In genomic region chr10:59570360-59570759, GRCm38 (mm10) we compare ENCODE assay signal across 20 mouse cellular contexts. TPM values are rescaled to one million over a fixed set of nuclear protein-coding genes. Genes with fewer than 3 reads are reported as not detected.
DNase-seq lines count a peak whose midpoint lies in the region; ATAC-seq and TF ChIP-seq lines count a peak whose summit lies in the region.
"Had no signal": no experiment of that assay in that cellular context is flagged by ENCODE, and none has a peak within 500 bp of the region (broad histone marks: within the 10 kb centered on the region; RNA-seq: fewer than 3 reads in every experiment).

No protein-coding gene starts in this region.

- no peaks in the 10 kb centered on the region for H3K4me1 ChIP-seq in heart, postnatal 0 days (ENCODE audit: control insufficient read depth, insufficient read depth)
- peaks cover 37% of the 10 kb centered on the region for H3K4me1 ChIP-seq in liver, embryonic 13.5 days (replicated peaks)
- 0 out of 2 replicates have a peak, but pooled peaks cover 1% of the 10 kb centered on the region for H3K4me1 ChIP-seq in forebrain, embryonic 11.5 days (replicated peaks; ENCODE audit: control insufficient read depth, insufficient read depth, low read length)
- H3K4me1 ChIP-seq: hindbrain, embryonic 15.5 days had no signal

- peaks cover 17% of the 10 kb centered on the region for H3K9me3 ChIP-seq in heart, postnatal 0 days (replicated peaks; ENCODE audit: control insufficient read depth, low read length)
- H3K9me3 ChIP-seq in liver, embryonic 13.5 days (replicated peaks) = no peaks in the 10 kb centered on the region
- H3K9me3 ChIP-seq in forebrain, embryonic 11.5 days (ENCODE audit: control insufficient read depth, low read length) = peaks cover 2% of the 10 kb centered on the region; the same call in 1 of the 2 replicates

- TF ChIP-seq EP300 in heart, postnatal 0 days (IDR thresholded peaks at IDR 0.05; ENCODE audit: low read depth) = no peak

- intact Hi-C loops in heart, postnatal 10 days (cut with DNase I) = no loop called here

- H3K27ac ChIP-seq in heart, postnatal 0 days (ENCODE audit: low read depth) = peak overlapping the region; percentile 12; the same call in 1 of the 2 replicates
- H3K27ac ChIP-seq in liver, embryonic 13.5 days = 0 out of 2 replicates have a peak overlapping the region, but pooled peaks have one; percentile 64
- no peak overlapping the region for H3K27ac ChIP-seq in forebrain, embryonic 11.5 days (ENCODE audit: low read depth, low read length)
- H3K27ac ChIP-seq: hindbrain, embryonic 15.5 days; midbrain, embryonic 10.5 days had no signal

- no peaks in the 10 kb centered on the region for H3K36me3 ChIP-seq in heart, postnatal 0 days (replicated peaks; ENCODE audit: control insufficient read depth, insufficient read depth, low read length)
- no peaks in the 10 kb centered on the region for H3K36me3 ChIP-seq in liver, embryonic 13.5 days
- no peaks in the 10 kb centered on the region for H3K36me3 ChIP-seq in forebrain, embryonic 11.5 days (ENCODE audit: control insufficient read depth, insufficient read depth, low read length)
- H3K36me3 ChIP-seq: hindbrain, embryonic 15.5 days had no signal

- ATAC-seq in heart, postnatal 0 days (ENCODE audit: insufficient read depth, low read depth) = no peak
- ATAC-seq in CD4-positive, CD25-positive, alpha-beta regulatory T cell, adult 4 months = peak; percentile 67
- no peak for ATAC-seq in liver, embryonic 13.5 days (ENCODE audit: low read depth)
- ATAC-seq in forebrain, embryonic 11.5 days (replicated peaks; ENCODE audit: low FRiP score) = no peak

- H3K9ac ChIP-seq in heart, postnatal 0 days (replicated peaks; ENCODE audit: low read depth, low read length) = no peak overlapping the region
- no peak overlapping the region for H3K9ac ChIP-seq in liver, embryonic 13.5 days
- H3K9ac ChIP-seq in forebrain, embryonic 11.5 days (ENCODE audit: low read length) = no peak overlapping the region
- H3K9ac ChIP-seq: hindbrain, embryonic 15.5 days had no signal

- H3K4me3 ChIP-seq in heart, postnatal 0 days (ENCODE audit: low read depth, low read length) = no peak overlapping the region
- no peak overlapping the region for H3K4me3 ChIP-seq in liver, embryonic 13.5 days (replicated peaks)
- no peak overlapping the region for H3K4me3 ChIP-seq in forebrain, embryonic 11.5 days (ENCODE audit: low read depth, low read length)
- H3K4me3 ChIP-seq: hindbrain, embryonic 15.5 days; midbrain, embryonic 10.5 days; myocyte had no signal

- no peak overlapping the region for H3K4me2 ChIP-seq in heart, postnatal 0 days (ENCODE audit: low read depth, low read length)
- no peak overlapping the region for H3K4me2 ChIP-seq in liver, embryonic 13.5 days
- no peak overlapping the region for H3K4me2 ChIP-seq in forebrain, embryonic 11.5 days (ENCODE audit: low read depth, low read length, severe bottlenecking)
- H3K4me2 ChIP-seq: hindbrain, embryonic 15.5 days had no signal

- DNase-seq in heart, postnatal 0 days (ENCODE audit: low spot score) = no peak
- no peak for DNase-seq in heart, postnatal 10 days
- peak; percentile 12 to 22 for DNase-seq in B cell, adult 2 months
- no peak for DNase-seq in liver, embryonic 13.5 days
- DNase-seq in forebrain, embryonic 11.5 days (ENCODE audit: low spot score) = no peak
- DNase-seq in kidney, postnatal 14 days = no peak
- DNase-seq: adrenal gland, adult 8-10 months; cerebellum, adult 9-10 months; kidney, adult 9 months; lung, adult 18-20 months; right cerebral cortex, postnatal 25 days had no signal

- WGBS in heart, postnatal 0 days = 70% methylated on average over 4 of the region's 6 CpGs
- 39% methylated on average over 6 of the region's 6 CpGs for WGBS in liver, embryonic 13.5 days (ENCODE audit: insufficient replicate concordance)
- 84% methylated on average over 6 of the region's 6 CpGs for WGBS in forebrain, embryonic 11.5 days

- 0 out of 2 replicates have a peak, but pooled peaks have one; percentile 1 for TF ChIP-seq CTCF in heart, postnatal 0 days (IDR thresholded peaks at IDR 0.05; ENCODE audit: low read depth)

- no peaks in the 10 kb centered on the region for H3K27me3 ChIP-seq in heart, postnatal 0 days (ENCODE audit: control insufficient read depth, insufficient read depth, low read length)
- no peaks in the 10 kb centered on the region for H3K27me3 ChIP-seq in liver, embryonic 13.5 days
- no peaks in the 10 kb centered on the region for H3K27me3 ChIP-seq in forebrain, embryonic 11.5 days (ENCODE audit: control insufficient read depth, insufficient read depth, low read length)
- H3K27me3 ChIP-seq: hindbrain, embryonic 15.5 days had no signal

RNA-seq across cellular contexts. Expression of gene Gm10322, which starts 45.5 kb away (rescaled TPM):
- not detected in 2 replicates for total RNA-seq in heart, postnatal 0 days (2014; rRNA removed; ENCODE audit: low replicate concordance)
- not detected in 2 replicates for polyA plus RNA-seq in heart, postnatal 0 days (2015; fragmentation: Nextera tagmentation; extraction: Ambion mirVana)
- not detected for total RNA-seq in heart, postnatal 10 days (2021)
- not detected for polyA plus RNA-seq in CD4-positive, CD25-positive, alpha-beta regulatory T cell, adult 4 months (2017; shearing (Covaris generic))
- not detected in 2 replicates for polyA plus RNA-seq in liver, embryonic 13.5 days (2015; fragmentation: Nextera tagmentation; extraction: Ambion mirVana)
- not detected in 2 replicates for polyA plus RNA-seq in forebrain, embryonic 11.5 days (2014; fragmentation: Nextera tagmentation; extraction: Ambion mirVana)
- total RNA-seq: adrenal gland, adult 8-10 months; granulocyte monocyte progenitor cell, adult 5-6 weeks; layer of hippocampus, adult 8-10 months; left cerebral cortex, postnatal 10 days had no signal
- polyA plus RNA-seq: embryonic facial prominence, embryonic 11.5 days; hindbrain, embryonic 15.5 days; midbrain, embryonic 10.5 days; thymus, postnatal 0 days had no signal

RNA-seq across cellular contexts. Expression of gene Mcu, which starts 46.1 kb away (rescaled TPM):
- 11.9 and 13.0 TPM in 2 replicates for total RNA-seq in heart, postnatal 0 days (2014; rRNA removed; ENCODE audit: low replicate concordance)
- polyA plus RNA-seq in heart, postnatal 0 days (2015; fragmentation: Nextera tagmentation; extraction: Ambion mirVana) = 20.5 and 21.7 TPM in 2 replicates
- total RNA-seq in heart, postnatal 10 days (2021) = 10 to 100 TPM; 23.9 to 24.3 TPM
- 10 to 100 TPM; 21.6 to 23.7 TPM for polyA plus RNA-seq in CD4-positive, CD25-positive, alpha-beta regulatory T cell, adult 4 months (2017; shearing (Covaris generic))
- polyA plus RNA-seq in liver, embryonic 13.5 days (2015; fragmentation: Nextera tagmentation; extraction: Ambion mirVana) = 10.6 and 13.6 TPM in 2 replicates
- 20.8 and 22.3 TPM in 2 replicates for polyA plus RNA-seq in forebrain, embryonic 11.5 days (2014; fragmentation: Nextera tagmentation; extraction: Ambion mirVana)

Comparison
In these comparisons a context has a peak if more than half of its experiments do, and no peak if none do; other contexts are left out.
1. DNase-seq: peak in B cell, adult 2 months (2 of 2); none in heart, postnatal 0 days (single experiment), heart, postnatal 10 days (0 of 2), liver, embryonic 13.5 days (single experiment), forebrain, embryonic 11.5 days (single experiment) and kidney, postnatal 14 days (single experiment).